Mouse (Mus musculus): ENCODE results near the gene Rbfox1.

- TF ChIP-seq CTCF (IDR thresholded peaks at IDR 0.05; ENCODE audit: low read depth, low read length) (no peak), POLR2A (IDR thresholded peaks at IDR 0.05; ENCODE audit: extremely low read depth, insufficient read depth, low read length) (no peak)
These were observed 428.5 kb downstream of the Rbfox1 start for GRCm38 (mm10) chr16:6313689-6314088.
